Mouse (Mus musculus) CD4-positive, CD25-positive, alpha-beta regulatory T cell, adult 4 months (primary cell): ENCODE measurements around the gene B130006D01Rik. TPM values are rescaled to one million over a fixed set of nuclear protein-coding genes. Genes with fewer than 3 reads are reported as not detected.
"Not testable (repeated sequence)": the region's sequence is repeated elsewhere in the genome, so short reads cannot be mapped to it uniquely, and the experiment has no call there.

Experiments
- ATAC-seq: one replicate; pipeline ENCODE4 v1.8.0; 2017
- polyA plus RNA-seq, 2 experiments: library from polyadenylated mRNA; unstranded; fragments of 100-300 nt; shearing (Covaris generic); gene quantifications; one replicate each; pipeline ENCODE4 v1.2.1; 2017

The B130006D01Rik gene
- polyA plus RNA-seq, 2 experiments from 2014 or later = 7.5 to 8.6 TPM

DNA sequence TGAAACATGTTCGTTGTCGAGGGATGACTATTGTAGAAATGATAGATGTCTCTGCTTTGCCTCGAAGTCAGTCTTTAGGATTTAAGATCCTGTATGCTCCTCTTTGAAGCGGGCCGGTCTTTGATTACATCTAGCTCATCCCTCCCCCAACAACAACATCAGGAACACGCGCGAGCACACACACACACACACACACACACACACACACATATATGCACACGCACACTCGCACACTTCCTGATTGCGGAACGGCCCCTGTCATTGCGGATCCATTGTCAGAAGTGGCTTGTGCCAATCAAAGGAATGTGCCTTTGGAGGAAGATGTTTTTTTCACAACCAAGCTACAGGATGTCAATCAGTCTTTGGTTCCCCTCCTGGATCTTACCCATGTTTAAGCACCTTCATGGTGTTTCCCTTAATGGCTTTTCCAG, 9.6 kb upstream of the B130006D01Rik start:
- ATAC-seq = peak; percentile 34

DNA sequence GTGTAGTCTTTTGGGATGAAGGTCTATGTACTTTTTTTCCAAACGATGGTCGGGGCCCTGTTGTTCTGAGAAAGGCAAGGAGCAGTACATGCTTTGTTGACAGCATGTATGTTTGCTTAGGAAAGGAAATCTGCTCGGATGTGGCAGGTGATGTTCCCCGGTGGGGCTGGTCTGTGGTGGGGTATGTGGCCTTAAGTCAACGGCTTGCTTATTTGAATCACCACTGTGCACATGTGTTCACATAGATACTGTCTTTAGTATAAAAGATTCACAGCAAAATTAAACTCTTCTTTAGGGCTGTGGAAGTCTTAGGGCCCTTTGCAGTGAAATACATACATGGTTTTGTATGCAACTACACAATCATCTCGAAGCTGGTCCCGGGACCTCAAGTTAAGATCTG, 9.0 kb upstream of the B130006D01Rik start:
- no peak for ATAC-seq

DNA sequence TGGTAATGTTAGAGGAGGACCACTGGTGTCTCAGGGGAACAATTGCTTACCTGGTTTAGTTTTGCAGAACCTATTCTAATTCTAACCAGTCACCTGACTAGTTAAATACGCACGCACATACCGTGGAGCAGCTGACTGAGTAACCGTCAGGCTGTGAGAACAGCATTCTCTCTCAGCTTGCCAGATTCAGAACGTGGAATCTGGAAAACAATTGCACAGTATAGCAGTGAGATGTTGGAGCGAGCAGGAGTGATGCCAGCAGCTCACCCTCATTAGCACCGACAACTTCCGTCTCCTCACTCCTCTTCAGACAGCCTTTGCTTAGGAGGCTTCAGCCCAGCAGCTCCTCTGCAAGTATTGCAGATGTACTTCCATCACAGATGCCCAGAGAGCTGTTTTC, 7.3 kb upstream of the B130006D01Rik start:
- ATAC-seq = no peak

DNA sequence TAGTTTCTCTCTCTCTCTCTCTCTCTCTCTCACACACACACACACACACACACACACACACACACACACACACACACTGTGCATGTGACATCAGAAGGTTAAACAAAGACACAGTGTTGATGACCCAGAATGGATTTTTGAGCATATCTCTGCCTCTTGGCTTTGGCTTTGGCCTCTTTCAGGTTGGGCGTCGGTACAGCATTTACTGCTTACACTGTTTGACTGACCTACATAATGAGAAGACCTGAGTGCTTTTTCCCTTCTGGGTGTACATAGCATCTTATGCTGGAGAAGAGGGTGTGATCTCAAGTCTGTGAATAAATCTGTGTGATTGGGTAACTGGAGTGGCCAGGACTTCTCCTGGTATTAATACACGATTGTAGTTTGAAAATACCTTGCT, 4.0 kb upstream of the B130006D01Rik start:
- no peak for ATAC-seq

DNA sequence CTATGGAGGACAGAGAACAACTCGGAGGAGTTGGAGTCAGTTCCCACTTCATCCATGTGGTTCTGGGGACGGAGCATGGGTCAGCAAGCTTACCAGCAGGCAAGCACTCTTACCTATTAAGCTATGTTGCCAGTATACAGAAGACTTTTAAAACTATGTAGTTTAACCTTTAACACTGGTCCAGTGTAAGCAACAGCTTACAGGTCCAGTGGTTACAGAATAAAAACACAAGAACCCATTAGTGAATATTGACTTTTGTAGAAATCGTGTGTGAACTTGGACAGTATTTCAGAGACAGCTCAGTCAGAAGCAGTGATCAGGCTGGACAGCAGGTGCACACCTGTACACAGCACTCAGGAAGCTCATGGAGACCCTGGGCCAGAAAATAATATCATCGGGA, 1.1 kb downstream of the B130006D01Rik start:
- ATAC-seq = no peak

DNA sequence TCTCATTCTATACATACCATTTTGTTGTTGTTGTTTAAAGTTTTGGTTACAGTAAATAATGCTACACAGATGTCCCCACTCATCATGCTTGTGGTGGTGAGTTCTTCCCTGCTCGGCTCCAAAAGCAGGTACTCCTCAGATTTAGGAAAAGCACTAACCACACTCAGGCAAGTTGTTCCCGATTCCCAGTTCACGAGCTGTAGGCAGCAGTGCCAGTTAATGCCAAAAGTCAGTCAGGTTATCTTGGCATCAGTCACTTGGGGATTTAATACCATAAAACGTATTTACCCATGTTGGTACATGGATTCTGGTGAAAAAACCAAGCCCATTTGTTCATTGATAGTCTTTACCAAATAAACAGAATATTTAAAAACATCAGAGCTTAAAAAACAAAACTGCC, 2.8 kb downstream of the B130006D01Rik start:
- ATAC-seq = no peak

DNA sequence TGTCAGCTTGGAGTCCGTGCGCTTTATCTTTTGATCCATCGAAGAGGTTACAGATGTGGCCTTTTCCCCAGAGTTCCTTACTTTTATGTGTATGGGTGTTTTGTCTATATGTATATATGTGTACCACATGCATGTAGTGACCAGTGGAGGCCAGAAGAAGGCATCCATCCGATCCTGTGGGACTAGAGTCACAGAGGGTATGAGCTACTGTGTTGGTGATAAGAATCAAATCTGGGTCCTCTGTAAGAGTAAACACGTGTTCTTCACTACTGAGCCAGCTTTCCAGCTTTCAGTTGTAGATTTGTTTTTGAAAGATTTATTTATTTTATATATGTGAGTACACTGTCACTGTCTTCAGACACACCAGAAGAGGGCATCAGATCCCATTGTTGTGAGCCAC, 4.6 kb downstream of the B130006D01Rik start:
- no peak for ATAC-seq

DNA sequence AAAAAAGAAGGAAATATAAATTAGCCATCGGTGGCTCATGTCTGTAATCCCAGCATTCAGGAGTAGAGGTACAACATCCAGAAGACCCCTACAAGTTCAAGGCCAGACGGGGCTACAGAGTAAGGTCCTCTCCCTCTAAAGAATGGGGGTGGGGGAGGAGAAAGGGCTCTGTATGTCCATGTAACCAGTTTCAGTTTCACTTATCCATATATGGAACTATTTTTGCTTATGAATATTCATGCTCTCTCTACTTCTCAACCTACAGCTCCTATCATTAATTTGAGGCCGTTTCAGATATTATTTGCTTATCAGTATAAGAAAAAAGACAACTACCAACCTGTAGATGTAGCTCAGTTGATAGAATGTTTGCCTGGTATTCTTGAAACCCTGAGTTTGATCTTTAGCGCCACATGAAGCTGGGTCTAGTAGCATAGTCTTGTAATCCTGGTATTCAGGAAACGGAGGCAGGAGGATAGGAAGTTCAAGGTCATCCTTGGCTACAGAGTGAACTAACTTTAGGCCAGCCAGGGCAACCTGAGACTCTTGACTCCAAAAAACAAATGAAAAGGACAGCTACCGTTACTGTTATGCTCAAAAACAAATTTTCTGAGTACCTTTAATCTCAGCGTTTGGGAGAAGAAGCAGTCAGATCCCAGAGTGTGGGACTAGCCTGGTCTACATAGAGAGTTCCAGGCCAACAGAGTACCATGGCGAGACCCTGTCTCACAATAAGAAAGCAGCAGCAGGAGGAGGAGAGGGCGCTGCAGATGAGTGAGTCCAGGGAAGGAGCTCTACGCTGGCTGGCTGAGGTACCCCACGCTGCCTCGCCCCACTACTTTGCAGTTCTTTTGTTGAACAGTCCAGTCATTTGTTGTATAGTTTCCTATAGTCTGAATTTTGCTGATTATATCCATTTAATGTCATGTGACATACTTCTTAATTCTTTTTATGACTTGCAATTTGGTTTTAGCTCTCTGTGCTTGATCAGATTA, 5.8 kb downstream of the B130006D01Rik start:
- ATAC-seq = peak; percentile 87

DNA sequence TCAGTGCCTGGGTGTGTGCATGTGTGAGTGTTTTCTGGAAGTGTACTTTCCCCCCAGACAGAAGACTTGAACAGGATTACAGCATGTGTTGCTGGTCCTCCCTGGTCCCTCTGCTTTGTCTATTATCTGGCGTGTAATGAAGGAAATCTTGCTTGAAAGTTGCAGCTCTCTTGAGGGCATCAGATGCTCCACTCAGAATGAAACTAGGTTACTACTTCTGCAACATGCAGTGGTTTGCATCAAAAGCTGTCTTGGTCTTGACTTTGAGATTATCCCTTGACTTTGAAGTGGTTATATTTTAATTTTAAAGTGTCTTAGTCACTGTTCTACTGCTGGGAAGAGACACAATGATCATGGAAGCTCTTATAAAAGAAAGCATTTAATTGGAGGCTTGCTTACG, 11.1 kb downstream of the B130006D01Rik start:
- no peak for ATAC-seq

DNA sequence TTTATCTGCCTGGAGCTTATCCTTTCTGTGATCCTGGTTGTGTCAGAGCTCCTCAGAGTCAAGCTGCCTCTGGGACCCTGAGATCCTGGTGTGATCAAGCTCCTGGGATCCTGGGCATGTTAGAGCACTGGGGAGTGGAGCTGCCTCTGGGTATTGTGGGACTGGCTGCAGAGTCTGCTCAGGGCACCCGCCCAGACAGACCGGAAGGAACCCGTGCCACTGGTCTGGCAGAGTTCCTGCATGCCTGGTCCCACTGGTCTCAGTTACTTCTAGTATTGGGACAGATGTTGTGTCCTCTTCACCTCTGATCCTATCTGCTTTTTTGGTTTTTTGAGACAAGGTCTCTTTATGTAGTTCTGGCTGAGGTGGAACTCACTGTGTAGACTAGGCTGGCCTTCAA, 14.4 kb downstream of the B130006D01Rik start:
- ATAC-seq = no peak

DNA sequence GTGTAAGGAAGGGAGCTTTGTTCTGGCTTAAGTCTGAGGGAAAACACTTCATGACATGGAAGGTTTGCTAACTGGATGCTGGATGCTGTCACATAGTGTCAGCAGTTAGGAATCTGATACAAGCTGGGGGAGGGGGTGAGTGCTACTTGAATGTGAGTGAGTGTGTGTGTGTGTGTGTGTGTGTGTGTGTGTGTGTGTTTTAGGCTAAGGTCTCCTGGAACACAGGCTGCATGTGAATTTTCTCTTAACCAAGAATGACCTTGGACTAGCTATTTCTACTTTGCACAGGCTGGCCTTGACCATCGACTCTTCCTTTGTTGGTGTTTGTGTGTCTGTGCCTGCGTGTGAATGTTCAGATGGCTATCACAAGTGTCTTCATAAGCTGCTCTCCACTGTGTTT, 21.1 kb downstream of the B130006D01Rik start:
- ATAC-seq = no peak

DNA sequence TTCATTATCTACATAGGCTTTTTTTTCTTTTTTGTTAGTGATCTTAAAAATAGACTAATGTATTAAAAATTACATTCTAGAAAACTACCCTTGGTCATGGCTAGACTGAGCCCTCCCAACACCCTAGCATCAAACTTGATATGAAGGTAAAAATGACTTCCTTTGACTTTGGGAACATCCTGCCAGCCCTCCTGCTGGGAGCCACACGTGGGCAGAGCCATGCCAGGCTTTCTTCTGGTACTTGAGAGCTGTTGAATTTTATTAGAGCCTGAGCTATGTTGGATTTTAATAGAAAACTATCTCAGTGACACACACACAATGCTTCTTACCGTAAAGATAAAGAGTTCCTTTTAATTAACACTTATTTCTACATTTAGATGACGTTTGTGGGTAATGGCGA, 23.4 kb downstream of the B130006D01Rik start:
- no peak for ATAC-seq

DNA sequence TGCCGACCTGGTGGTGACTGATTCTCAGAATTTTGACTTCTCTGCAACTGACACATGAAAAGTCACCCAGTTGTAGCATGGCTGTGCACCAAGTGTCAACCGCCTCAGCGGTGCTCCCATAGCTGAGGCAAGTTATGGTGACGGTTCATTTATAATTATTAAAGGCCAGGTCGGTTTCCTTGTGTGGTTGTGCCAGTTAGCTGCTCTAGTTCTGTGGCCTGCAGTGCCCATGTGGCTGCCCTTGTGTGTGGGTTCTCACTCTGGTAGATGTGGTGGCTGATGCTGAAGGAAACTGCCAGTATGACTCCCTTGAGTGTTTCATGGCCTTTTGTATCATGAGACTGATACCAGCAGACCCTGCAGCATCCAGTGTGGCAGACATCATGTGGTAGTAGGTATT, 24.9 kb downstream of the B130006D01Rik start:
- no peak for ATAC-seq

DNA sequence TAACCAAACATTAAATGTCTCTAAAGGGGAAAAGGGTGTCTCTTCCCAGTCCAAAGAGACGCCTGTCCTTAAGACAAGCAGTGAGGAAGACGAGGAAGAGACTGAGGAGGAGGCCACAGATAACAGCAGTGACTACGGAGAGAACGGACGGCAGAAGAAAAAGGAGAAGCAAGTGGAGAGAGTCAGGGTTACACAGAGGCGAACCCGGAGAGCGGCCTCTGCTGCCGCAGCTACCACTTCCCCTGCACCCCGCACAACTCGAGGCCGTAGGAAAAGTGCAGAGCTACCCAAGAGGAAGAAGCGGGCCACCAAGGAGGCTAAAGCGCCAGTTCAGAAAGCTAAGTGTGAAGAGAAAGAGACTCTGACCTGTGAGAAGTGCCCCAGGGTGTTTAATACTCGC, 26.2 kb downstream of the B130006D01Rik start:
- ATAC-seq = no peak

DNA sequence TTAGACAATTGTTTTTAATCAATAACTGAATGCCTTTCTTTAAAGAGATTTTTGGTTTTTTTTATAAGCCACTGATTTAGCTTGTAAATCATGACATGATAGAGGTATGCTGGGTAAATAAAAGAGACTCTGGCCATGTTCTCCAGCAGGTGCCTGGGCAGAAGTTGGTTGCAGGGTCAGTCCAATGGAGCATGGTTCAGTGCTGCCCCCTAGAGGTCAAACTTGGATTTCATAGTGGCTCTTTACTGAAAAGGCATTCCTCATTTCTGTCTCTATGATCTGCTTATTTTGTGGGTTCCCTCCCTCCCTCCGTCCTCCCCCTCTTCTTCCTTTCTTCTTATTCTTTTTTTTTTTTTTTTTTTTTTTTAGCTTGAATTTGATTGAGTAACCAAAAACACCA, 27.6 kb downstream of the B130006D01Rik start:
- peak; percentile 56 for ATAC-seq

DNA sequence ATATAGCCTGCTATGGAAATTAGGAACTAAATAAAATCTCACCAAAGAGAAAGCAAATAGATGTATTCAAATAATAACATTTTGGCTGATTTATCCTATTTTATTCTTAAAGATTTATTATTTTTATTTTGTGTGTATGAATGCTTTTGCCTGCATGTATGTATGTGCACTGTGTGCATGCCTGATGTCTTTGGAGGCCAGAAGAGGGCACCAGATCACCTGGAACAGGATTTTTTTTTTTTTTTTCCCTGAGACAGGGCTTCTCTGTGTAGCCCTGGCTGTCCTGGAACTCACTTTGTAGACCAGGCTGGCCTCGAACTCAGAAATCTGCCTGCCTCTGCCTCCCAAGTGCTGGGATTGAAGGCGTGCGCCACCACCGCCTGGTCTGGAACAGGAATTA, 31.8 kb downstream of the B130006D01Rik start:
- ATAC-seq = not testable (repeated sequence)

DNA sequence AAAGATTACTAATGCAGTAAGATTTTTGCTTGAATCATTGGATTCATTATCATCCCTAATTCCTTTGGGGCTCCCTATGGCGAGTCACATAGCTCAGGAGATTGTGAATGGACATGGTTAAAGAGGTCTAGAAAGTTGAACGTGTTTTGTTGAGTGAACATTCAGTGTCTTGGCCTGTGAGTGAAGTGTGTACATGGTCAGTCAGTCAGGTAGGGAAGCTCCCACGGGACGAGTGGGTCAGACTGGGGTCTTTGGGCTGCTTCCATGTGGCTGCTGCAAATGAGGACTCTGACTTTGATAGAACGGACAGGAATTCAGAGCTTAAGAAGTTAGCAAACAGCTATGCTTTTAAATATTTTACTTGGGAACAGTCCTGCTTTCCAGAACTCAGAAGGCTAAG, 37.1 kb downstream of the B130006D01Rik start:
- no peak for ATAC-seq

DNA sequence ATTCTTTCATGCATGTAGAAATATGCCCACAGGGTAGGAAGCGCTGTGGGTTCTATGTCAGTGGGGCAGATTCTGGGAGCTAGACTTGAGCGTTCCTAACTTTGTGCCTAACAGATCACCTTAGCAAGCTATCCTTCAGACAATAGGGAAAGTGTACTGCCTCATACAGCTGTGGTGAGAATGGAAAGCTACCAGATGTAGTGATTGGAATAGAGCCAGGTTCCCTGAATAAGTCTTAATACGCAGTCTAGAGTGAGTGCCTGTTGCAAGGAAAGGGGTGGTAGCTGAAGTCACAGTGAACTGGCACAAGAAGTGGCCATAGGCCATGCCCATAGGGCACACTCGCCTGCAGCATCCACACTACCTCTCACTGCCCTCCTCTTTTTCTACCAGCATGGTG, 39.6 kb downstream of the B130006D01Rik start:
- ATAC-seq = no peak

DNA sequence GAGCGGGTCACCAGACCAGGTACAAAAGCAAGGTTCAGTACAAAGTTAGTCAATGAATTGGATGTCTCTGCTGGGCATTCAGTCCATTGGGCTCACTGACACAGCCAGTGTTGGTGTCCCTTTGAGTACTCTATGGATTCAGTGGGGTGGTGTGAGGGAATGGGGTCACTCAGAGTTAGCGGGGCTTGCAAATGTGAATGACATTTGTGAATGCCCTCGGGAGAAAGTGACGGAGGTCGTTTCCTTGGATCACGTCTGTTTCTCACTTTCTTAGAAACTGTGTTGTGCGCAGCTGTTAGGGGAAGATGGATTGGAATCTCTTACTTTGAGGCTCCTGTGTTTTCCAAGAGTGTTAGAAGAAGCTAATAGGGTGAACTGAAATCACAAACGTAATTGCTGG, 41.4 kb downstream of the B130006D01Rik start:
- no peak for ATAC-seq

DNA sequence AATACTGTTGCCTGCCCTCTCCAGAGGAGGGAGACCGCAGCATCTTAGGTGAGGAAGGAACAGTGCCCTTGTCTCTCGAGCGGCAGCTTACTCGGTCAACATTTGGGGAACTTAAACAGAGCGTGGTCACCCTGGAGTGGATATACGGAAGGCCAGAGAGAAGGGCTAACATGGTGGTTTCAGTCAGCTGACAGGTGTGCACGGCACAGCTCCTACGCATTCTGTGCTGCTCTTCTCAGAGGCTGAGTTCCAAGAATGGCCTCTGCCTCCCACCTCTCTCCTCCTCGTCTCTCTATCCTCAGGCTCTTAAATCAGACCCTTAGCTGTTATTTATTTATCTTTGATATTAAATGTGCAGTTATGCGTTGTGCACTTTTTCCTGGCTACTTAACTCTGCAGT, 41.9 kb downstream of the B130006D01Rik start:
- no peak for ATAC-seq

DNA sequence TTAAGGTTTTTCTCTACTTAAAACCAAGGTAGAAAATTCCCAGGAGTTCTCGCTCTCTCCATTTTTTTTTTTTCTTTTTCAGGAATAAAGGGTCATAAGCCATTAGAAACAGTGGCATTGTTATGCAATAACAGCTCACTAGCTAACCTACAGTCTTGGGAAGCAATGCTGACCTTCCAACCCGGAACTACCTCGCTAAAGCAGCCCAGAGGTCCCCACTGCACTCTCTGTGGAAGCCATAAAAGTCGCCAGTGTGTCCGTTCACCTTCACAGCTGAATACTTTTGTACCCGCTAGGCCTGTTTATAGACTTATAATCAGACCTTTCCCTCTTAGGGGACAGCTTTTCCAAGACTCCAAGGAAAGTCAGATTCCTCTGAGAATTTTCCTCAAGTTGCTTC, 44.9 kb downstream of the B130006D01Rik start:
- ATAC-seq = no peak

DNA sequence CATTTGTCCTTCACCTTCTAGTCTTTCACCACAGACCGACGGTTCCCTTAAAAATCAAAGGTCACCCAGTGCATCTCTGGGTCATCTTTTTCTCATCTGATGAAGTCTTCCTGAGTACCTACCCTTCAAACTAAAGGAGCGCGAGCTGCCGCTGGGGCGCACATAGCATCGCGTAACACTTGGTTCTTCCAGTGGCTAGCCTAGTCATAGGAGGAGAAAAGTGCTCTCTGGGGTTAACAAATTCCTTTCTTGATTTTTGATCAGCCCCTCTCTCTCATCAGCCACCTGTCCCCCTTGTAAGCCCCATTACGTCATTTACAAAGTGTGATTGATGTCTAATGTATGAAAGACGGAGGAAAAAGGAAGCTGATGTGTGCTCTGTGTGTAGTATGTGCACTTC, 45.8 kb downstream of the B130006D01Rik start:
- no peak for ATAC-seq

DNA sequence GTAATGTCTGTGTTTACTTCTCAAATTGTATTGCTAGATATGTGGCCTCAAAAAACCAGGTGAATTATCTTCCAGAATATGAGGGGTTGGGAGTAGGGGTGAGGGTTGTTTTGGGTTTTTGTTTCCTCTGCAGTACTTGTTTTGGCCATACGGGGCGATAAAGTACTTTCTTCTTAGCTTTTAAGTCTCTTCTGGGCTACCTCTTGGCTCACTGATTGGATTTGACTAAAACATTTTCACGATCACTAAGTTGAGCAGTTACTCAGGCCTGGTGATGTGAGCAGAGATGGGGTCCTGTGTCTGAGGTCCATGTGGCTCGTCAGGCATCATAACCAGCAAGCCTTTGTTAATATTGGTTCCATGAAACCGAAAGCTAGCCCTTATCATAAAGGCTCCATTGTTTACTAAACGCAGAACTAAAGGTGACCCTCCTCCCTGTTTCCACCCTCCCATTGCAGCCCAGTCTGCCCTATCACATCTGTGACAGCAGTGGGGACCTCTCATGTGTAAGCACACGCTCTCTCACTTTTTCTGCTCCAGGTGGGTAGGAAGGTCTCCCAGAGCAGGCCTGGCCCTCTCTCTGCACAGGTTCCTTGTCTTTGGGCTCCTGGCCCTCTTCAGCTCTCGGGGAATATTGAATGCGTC, 47.5 kb downstream of the B130006D01Rik start:
- no peak for ATAC-seq

DNA sequence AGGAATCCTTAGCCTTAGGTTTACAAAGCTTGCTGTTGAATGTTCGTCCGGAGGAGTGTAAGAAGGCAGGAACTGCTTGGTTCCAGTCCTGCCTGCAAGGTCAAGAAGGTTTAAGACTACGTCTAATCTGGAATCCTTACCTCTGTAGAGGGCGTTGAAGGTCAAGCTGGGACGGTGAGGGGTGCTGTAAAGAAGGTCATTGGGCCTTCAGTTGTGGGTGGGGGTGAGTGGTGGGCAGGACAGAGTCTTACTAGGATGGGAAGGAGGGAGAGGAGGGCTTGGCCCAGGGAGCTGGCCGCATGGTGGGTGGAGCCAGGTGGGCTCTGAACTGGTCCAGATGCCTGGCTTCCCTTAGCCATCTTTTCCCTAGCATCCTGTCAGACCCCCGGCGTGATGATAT, 48.3 kb downstream of the B130006D01Rik start:
- ATAC-seq = no peak
